Mouse (Mus musculus) left cerebral cortex, postnatal 25 days (tissue): ENCODE data around the gene Fam72a. TPM values are rescaled to one million over a fixed set of nuclear protein-coding genes. Genes with fewer than 3 reads are reported as not detected.
"Not testable (repeated sequence)": the region's sequence is repeated elsewhere in the genome, so short reads cannot be mapped to it uniquely, and the experiment has no call there.

Experiments used
- DNase-seq, 2 experiments: peaks; one replicate each; pipeline ENCODE4 v3.0.0; 2022; ENCODE audit warnings: low spot score in 2 of 2, mixed read lengths in 1 of 2
- intact Hi-C: fragments of 180-260 bp; cut with DNase I; formaldehyde crosslinking; loops from one replicate; pipeline ENCODE4 v1.15.1; 2025
- microRNA-seq, 2 experiments: library from miRNA; unstranded; fragments of <30 nt; microRNA quantifications; one replicate each; pipeline ENCODE4 v1.2.0; 2022
- total RNA-seq, 2 experiments: library from RNA; stranded (reverse); gene quantifications; 2 replicates each; pipeline ENCODE4 v1.2.3; 2021

Fam72a gene
- total RNA-seq, 2 experiments from 2014 or later = 1.1 to 1.2 TPM

- intact Hi-C loops, DNase-seq: not testable (repeated sequence)
Measured at GRCm38 (mm10) chr1:131566056-131566455, 38.4 kb downstream of the Fam72a start.

DNA sequence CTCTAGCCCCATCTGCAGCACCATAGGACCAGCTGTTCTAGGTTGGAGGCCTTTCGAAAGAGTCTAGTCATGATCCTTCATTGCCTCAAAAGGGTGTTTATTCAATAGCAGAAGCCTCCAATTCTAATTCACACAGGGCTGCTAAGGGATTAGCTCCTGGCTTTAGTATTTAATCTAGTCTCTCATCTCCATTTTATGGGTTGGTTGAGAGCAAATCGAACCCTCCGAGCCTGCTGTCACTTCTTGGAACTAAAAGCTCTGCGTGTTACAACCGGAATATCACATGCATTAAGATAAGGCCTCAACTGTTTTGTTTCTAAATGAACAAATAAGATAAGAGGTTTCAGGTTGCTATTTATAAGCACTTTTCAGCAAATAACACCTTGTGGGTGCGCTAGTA, 42.0 kb downstream of the Fam72a start:
- intact Hi-C loops = no loop called here
- no peak for DNase-seq

DNA sequence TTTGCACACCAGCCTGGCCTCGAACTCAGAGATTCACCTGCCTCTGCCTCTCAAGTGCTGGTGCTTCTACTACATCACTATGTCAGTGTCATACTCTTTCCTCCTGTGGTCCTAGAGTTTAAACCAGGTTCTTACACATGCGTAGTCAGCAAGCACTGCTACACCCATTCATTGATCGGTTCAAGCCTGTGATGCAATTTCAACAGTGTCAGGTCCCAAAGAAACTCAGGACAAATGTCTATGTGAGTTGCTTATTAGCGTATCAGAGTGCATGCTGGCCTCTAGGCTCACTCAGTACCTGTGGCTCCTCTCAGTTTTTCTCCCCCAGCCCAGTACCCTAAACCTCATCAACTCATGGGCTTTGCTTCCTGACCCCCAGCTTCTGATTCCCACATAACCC, 42.7 kb downstream of the Fam72a start:
- DNase-seq = no peak
- intact Hi-C loops = no loop called here

DNA sequence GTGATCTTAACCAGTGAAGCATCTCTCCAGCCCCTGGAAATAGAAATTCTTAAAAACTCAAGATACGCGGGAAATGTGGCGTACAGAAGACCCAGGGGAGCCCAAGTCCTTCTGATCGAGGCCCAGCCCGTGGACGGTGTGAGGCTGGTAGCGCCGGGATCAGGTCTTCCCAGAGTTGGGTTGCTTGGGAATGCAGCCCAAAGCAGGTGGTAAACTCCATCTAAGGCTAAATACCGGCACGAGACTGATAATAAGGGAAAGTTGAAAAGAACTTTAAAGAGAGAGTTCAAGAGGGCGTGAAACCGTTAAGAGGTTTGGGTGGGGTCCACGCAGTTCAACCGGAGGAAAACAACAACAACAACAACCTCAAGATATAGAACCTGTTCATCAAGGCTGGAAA, 46.0 kb downstream of the Fam72a start:
- DNase-seq = no peak
- intact Hi-C loops = no loop called here

- intact Hi-C loops = no loop called here
- DNase-seq = no peak
Measured at GRCm38 (mm10) chr1:131578943-131579680, 51.4 kb downstream of the Fam72a start.

DNA sequence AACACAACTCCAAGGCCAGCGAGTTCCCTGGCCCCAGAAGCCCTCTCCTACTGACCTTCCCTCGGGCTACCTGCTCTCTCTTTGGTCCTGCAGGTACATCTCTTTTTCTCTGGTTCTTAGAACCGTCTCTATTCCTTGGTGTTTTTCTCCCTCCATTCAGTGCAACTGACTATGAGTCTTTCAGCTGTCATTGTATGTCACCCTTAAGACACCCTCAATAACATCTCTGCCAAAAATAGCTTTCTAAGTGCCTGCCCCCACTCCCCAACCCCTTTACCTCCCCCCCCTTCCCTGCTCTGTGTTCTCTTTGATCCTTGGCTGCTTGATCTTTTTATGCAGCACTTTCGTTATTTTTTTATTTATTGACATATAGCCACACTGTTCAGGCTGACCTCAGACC, 52.7 kb downstream of the Fam72a start:
- intact Hi-C loops = no loop called here
- no peak for DNase-seq

DNA sequence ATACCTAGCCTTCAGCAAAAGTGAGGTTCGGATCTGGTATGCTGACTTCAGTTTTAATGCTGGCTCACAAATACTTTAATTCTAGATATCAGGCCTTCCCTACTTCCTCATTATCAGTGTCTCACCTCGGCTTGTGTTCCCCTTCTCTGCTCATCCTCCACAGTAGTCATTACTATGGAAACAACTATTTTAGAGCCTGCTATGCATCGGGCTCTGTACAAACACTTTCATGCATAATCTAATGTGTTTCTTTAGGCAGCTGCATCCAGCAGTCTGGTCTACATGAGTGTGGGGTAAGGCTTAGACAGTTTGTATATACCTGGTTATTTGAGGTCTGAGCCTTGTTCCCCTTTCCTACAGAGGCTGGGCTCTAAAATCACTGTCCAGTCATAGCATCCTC, 55.9 kb downstream of the Fam72a start:
- DNase-seq = no peak
- intact Hi-C loops = no loop called here

DNA sequence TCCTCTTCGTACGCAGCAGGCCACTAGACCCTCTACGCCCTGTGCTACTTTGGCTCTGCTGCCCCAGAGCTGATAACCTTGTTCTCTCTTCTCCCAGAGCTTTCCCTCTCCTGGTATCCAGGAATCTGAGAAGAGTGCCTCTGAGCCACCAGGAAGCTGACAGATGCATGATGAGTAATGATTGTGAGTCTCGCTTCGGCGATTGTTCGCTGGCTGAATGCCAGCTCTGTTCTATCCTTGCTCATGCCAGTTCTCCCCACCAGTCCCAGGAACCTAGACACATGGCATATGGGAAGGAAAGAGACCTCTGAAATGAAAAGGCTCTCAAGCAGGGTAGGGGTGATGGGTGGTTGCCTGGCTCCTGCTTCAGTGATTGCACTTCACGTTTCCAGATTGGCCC, 59.1 kb downstream of the Fam72a start:
- intact Hi-C loops = no loop called here
- DNase-seq = peak; percentile 49 to 58

Small RNA genes within 50 kb of the gene (microRNA-seq; reads per million reads assigned to microRNA genes)
- gene Gm24273 = 0 reads per million in 2 experiments

Other genes with a start within 250 kb of the Fam72a start
- gene Ikbke, start 248.3 kb upstream of the Fam72a start, total RNA-seq = 1 to 10 TPM; 1.4 to 1.7 TPM
- gene Srgap2, start 551 bp upstream of the Fam72a start, total RNA-seq = 10 to 100 TPM; 82.7 to 83.7 TPM
- gene Avpr1b, start 71.3 kb downstream of the Fam72a start, total RNA-seq = not detected
- gene Ctse, start 110.4 kb downstream of the Fam72a start, total RNA-seq = not detected
- gene Rab7b, start 160.8 kb downstream of the Fam72a start, total RNA-seq = 1 to 10 TPM; 3.1 to 4.0 TPM
- under 1 TPM in 1 of 2 experiments, not detected in 1; 0.14 TPM for gene Slc26a9, start 216.1 kb downstream of the Fam72a start, total RNA-seq